Mouse (Mus musculus): ENCODE data around the gene Tnr. TPM values are rescaled to one million over a fixed set of nuclear protein-coding genes. Genes with fewer than 3 reads are reported as not detected.

Gene Tnr
- total and polyA plus RNA-seq, 3 experiments: 0.01 TPM; not detected in 2

- Histone ChIP-seq H3K79me2 (ENCODE audit: control insufficient read depth, insufficient read depth, low read length, poor library complexity) (no peaks in the 10 kb centered on the region), H3K27me3 (ENCODE audit: control insufficient read depth in 1 of 2, insufficient read depth in 2 of 2, low read length in 2 of 2) (no peaks in the 10 kb centered on the region), H3K36me3 (ENCODE audit: control insufficient read depth in 1 of 2, insufficient read depth in 2 of 2, low read length in 2 of 2) (no peaks in the 10 kb centered on the region), H3K4me1 (ENCODE audit: control insufficient read depth in 1 of 2, insufficient read depth in 2 of 2, low read length in 2 of 2) (no peaks in the 10 kb centered on the region), H3K9me3 (replicated peaks; ENCODE audit: insufficient read depth, low read length) (no peaks in the 10 kb centered on the region), H3K4me3 (ENCODE audit: control insufficient read depth in 1 of 2, insufficient read depth in 1 of 2, low read depth in 2 of 2, low read length in 2 of 2) (no peak overlapping the region), H3K9ac (ENCODE audit: control insufficient read depth, low read depth, low read length, poor library complexity, severe bottlenecking) (no peak overlapping the region), H3K27ac (ENCODE audit: control insufficient read depth, low read depth, low read length) (no peak overlapping the region)
- DNase-seq (ENCODE audit: low read depth, low spot score): no peak
- TF ChIP-seq CHD1 (IDR thresholded peaks at IDR 0.05; ENCODE audit: low read depth, low read length) (no peak), ETS1 (IDR thresholded peaks at IDR 0.05; ENCODE audit: low read depth, low read length) (no peak), SMC3 (IDR thresholded peaks at IDR 0.05; ENCODE audit: low read depth, low read length) (no peak), KAT2A (conservative IDR thresholded peaks at IDR 0.05; ENCODE audit: low read depth, low read length) (no peak)
These were observed 414.9 kb downstream of the Tnr start for GRCm38 (mm10) chr1:159938449-159938848.

GRCm38 (mm10) chr1:159939335-159939734, 415.8 kb downstream of the Tnr start:
- H3K27me3 ChIP-seq (ENCODE audit: control insufficient read depth in 1 of 2, insufficient read depth in 2 of 2, low read length in 2 of 2): no peaks in the 10 kb centered on the region
- no peak overlapping the region for H3K27ac ChIP-seq (ENCODE audit: control insufficient read depth, low read depth, low read length)
- H3K9me3 ChIP-seq (replicated peaks; ENCODE audit: insufficient read depth, low read length): no peaks in the 10 kb centered on the region
- no peak overlapping the region for H3K9ac ChIP-seq (ENCODE audit: control insufficient read depth, low read depth, low read length, poor library complexity, severe bottlenecking)
- DNase-seq (ENCODE audit: low read depth, low spot score): no peak
- no peaks in the 10 kb centered on the region for H3K36me3 ChIP-seq (ENCODE audit: control insufficient read depth in 1 of 2, insufficient read depth in 2 of 2, low read length in 2 of 2)
- no peak overlapping the region for H3K4me3 ChIP-seq (ENCODE audit: control insufficient read depth in 1 of 2, insufficient read depth in 1 of 2, low read depth in 2 of 2, low read length in 2 of 2)
- no peak for TF ChIP-seq ZNF384 (IDR thresholded peaks at IDR 0.05; ENCODE audit: low read depth, low read length)
- TF ChIP-seq RCOR1 (IDR thresholded peaks at IDR 0.05; ENCODE audit: low read depth, low read length): no peak
- no peak for TF ChIP-seq JUND (IDR thresholded peaks at IDR 0.05; ENCODE audit: low read depth, low read length)
- no peak for TF ChIP-seq ZKSCAN1 (IDR thresholded peaks at IDR 0.05; ENCODE audit: low read depth, low read length)
- TF ChIP-seq CHD2 (IDR thresholded peaks at IDR 0.05; ENCODE audit: low read length): no peak
- no peak for TF ChIP-seq ZC3H11A (IDR thresholded peaks at IDR 0.05; ENCODE audit: low read depth, low read length)
- no peak for TF ChIP-seq POLR2AphosphoS2 (IDR thresholded peaks at IDR 0.05; ENCODE audit: low read length)
- TF ChIP-seq USF1 (IDR thresholded peaks at IDR 0.05; ENCODE audit: low read depth, low read length): no peak
- TF ChIP-seq MEF2A (IDR thresholded peaks at IDR 0.05; ENCODE audit: extremely low read depth, insufficient replicate concordance, low read depth, low read length, poor library complexity, severe bottlenecking): no peak
- no peaks in the 10 kb centered on the region for H3K4me1 ChIP-seq (ENCODE audit: control insufficient read depth in 1 of 2, insufficient read depth in 2 of 2, low read length in 2 of 2)
- no peaks in the 10 kb centered on the region for H3K79me2 ChIP-seq (ENCODE audit: control insufficient read depth, insufficient read depth, low read length, poor library complexity)

- Histone ChIP-seq H3K27ac (ENCODE audit: control insufficient read depth, low read depth, low read length) (no peak overlapping the region), H3K4me1 (ENCODE audit: control insufficient read depth in 1 of 2, insufficient read depth in 2 of 2, low read length in 2 of 2) (no peaks in the 10 kb centered on the region), H3K79me2 (ENCODE audit: control insufficient read depth, insufficient read depth, low read length, poor library complexity) (no peaks in the 10 kb centered on the region), H3K27me3 (ENCODE audit: control insufficient read depth in 1 of 2, insufficient read depth in 2 of 2, low read length in 2 of 2) (no peaks in the 10 kb centered on the region; a peak in 1 of 4 replicates), H3K4me3 (ENCODE audit: control insufficient read depth in 1 of 2, insufficient read depth in 1 of 2, low read depth in 2 of 2, low read length in 2 of 2) (no peak overlapping the region), H3K9ac (ENCODE audit: control insufficient read depth, low read depth, low read length, poor library complexity, severe bottlenecking) (no peak overlapping the region), H3K9me3 (replicated peaks; ENCODE audit: insufficient read depth, low read length) (no peaks in the 10 kb centered on the region), H3K36me3 (ENCODE audit: control insufficient read depth in 1 of 2, insufficient read depth in 2 of 2, low read length in 2 of 2) (no peaks in the 10 kb centered on the region)
- DNase-seq (ENCODE audit: low read depth, low spot score): no peak
- TF ChIP-seq ZKSCAN1 (IDR thresholded peaks at IDR 0.05; ENCODE audit: low read depth, low read length): no peak
- TF ChIP-seq POLR2A (IDR thresholded peaks at IDR 0.05; ENCODE audit: control insufficient read depth in 1 of 2, insufficient read depth in 1 of 2, low read depth in 1 of 2, low read length in 2 of 2, poor library complexity in 1 of 2): no peak
- no peak for TF ChIP-seq GABPA (IDR thresholded peaks at IDR 0.05; ENCODE audit: low read depth, low read length)
- TF ChIP-seq SMC3 (IDR thresholded peaks at IDR 0.05; ENCODE audit: low read depth, low read length): no peak
- TF ChIP-seq MEF2A (IDR thresholded peaks at IDR 0.05; ENCODE audit: extremely low read depth, insufficient replicate concordance, low read depth, low read length, poor library complexity, severe bottlenecking): no peak
- no peak for TF ChIP-seq CTCF (IDR thresholded peaks at IDR 0.05 in 2 of 3, conservative IDR thresholded peaks at IDR 0.05 in 1 of 3; ENCODE audit: control insufficient read depth in 1 of 3, insufficient read depth in 1 of 3, low read depth in 2 of 3, low read length in 3 of 3, poor library complexity in 1 of 3, severe bottlenecking in 1 of 3)
- no peak for TF ChIP-seq MXI1 (IDR thresholded peaks at IDR 0.05; ENCODE audit: low read depth, low read length)
These were observed 430.0 kb downstream of the Tnr start for GRCm38 (mm10) chr1:159953526-159953925.
